Mouse (Mus musculus) Patski (cell line): ENCODE results near the gene Dctn1. TPM values are rescaled to one million over a fixed set of nuclear protein-coding genes. Genes with fewer than 3 reads are reported as not detected.
A peak's percentile ranks its signal among the peaks of the same experiment; 100 is the strongest.

Source experiments
- ATAC-seq: fragments of 100-300 bp; one replicate; pipeline ENCODE4 v1.8.0; 2021
- CTCF ChIA-PET: fragments of 350-600 bp; sonication (Branson Sonifier 250); formaldehyde crosslinking; loops from one replicate; lab custom pipeline; 2022; ENCODE audit warnings: inconsistent platforms; lab: Charles Lee
- POLR2A ChIA-PET: fragments of 350-600 bp; sonication (Branson Sonifier 250); formaldehyde crosslinking; loops from one replicate; lab custom pipeline; 2022; ENCODE audit warnings: antibody characterized with exemption, inconsistent platforms; lab: Charles Lee
- DNase-seq: peaks from one replicate; pipeline ENCODE4 v3.0.0-alpha.2; 2011; ENCODE audit warnings: low read depth, low spot score
- H3K27me3 ChIP-seq: fragments of 371-371 bp; one replicate; pipeline ENCODE4 v1.5.1; 2021
- CTCF ChIP-seq: fragments of 100-300 bp; IDR thresholded peaks from one replicate; pipeline ENCODE4 v1.5.1; 2021
- in situ Hi-C: fragments of 300-500 bp; cut with MboI; formaldehyde crosslinking; loops from 3 replicates; pipeline ENCODE4 v1.11.1; 2018; ENCODE audit warnings: low pct_unique_long_range_greater_than_20kb, mixed read lengths
- polyA plus RNA-seq: library from polyadenylated mRNA; unstranded; gene quantifications from one replicate; pipeline ENCODE4 v1.2.3, GENCODE M21; 2021

Gene Dctn1
- polyA plus RNA-seq, 1 experiment from 2014 or later: 121 TPM

- POLR2A ChIA-PET: interaction anchor here (0.7 to 1.2 kb wide), 2 partner anchors 17 to 58 kb away, joined by 3 read pairs; partner anchors contain the start of gene Pcgf1
- H3K27me3 ChIP-seq: no peaks in the 10 kb centered on the region
- DNase-seq: no peak
- CTCF ChIA-PET: no interaction called here
- in situ Hi-C loops: no loop called here
- TF ChIP-seq CTCF: no peak
- no peak for ATAC-seq
Measured at GRCm38 (mm10) chr6:83135571-83136161, 30.1 kb upstream of the Dctn1 start.

- no peaks in the 10 kb centered on the region for H3K27me3 ChIP-seq
- in situ Hi-C loops: no loop called here
- ATAC-seq (no peak), DNase-seq (no peak)
- CTCF ChIA-PET: interaction anchor here (1.4 kb wide), 1 partner anchor 23 kb away, joined by 3 read pairs; no protein-coding TSS in a partner anchor
- no peak for TF ChIP-seq CTCF
- POLR2A ChIA-PET: interaction anchor here (0.7 to 2.0 kb wide), 9 partner anchors 12 to 59 kb away, joined by 3 to 11 read pairs (median 5); partner anchors contain the start of genes Pcgf1 and Wbp1
Measured at GRCm38 (mm10) chr6:83136291-83136880, 29.3 kb upstream of the Dctn1 start.

GRCm38 (mm10) chr6:83136881-83137575, 28.7 kb upstream of the Dctn1 start:
- in situ Hi-C loops: no loop called here
- DNase-seq (no peak), ATAC-seq (peak; percentile 46)
- H3K27me3 ChIP-seq: no peaks in the 10 kb centered on the region
- POLR2A ChIA-PET: interaction anchor here (0.5 to 2.0 kb wide), 8 partner anchors 11 to 44 kb away, joined by 3 to 11 read pairs (median 6); partner anchors contain the start of gene Wbp1
- TF ChIP-seq CTCF: no peak
- CTCF ChIA-PET: interaction anchor here (1.3 to 1.4 kb wide), 2 partner anchors 14 to 22 kb away, joined by 3 read pairs; no protein-coding TSS in a partner anchor

- ChIA-PET CTCF (interaction anchor here (1.3 to 1.4 kb wide), 2 partner anchors 14 to 21 kb away, joined by 3 read pairs; no protein-coding TSS in a partner anchor), POLR2A (interaction anchor here (0.5 to 2.0 kb wide), 7 partner anchors 11 to 23 kb away, joined by 4 to 11 read pairs (median 6); partner anchors contain the start of gene Wbp1)
- DNase-seq: no peak
- peak; percentile 66 for ATAC-seq
- no peak for TF ChIP-seq CTCF
- no peaks in the 10 kb centered on the region for H3K27me3 ChIP-seq
- in situ Hi-C loops: no loop called here
Measured at GRCm38 (mm10) chr6:83137576-83137950, 28.2 kb upstream of the Dctn1 start.

- DNase-seq: no peak
- TF ChIP-seq CTCF: no peak
Measured at GRCm38 (mm10) chr6:83138056-83138455, 27.7 kb upstream of the Dctn1 start.

GRCm38 (mm10) chr6:83140044-83140443, 25.7 kb upstream of the Dctn1 start:
- H3K27me3 ChIP-seq: no peaks in the 10 kb centered on the region
- TF ChIP-seq CTCF: no peak
- ChIA-PET CTCF (no interaction called here), POLR2A (no interaction called here)
- in situ Hi-C loops: no loop called here
- no peak for ATAC-seq
- DNase-seq: no peak

More at GRCm38 (mm10) chr6:83138056-83138455, 27.7 kb upstream of the Dctn1 start:
- CTCF ChIA-PET: interaction anchor here (1.3 to 1.4 kb wide), 2 partner anchors 15 to 21 kb away, joined by 3 read pairs; no protein-coding TSS in a partner anchor
- in situ Hi-C loops: no loop called here
- no peaks in the 10 kb centered on the region for H3K27me3 ChIP-seq
- POLR2A ChIA-PET: interaction anchor here (1.5 to 2.0 kb wide), 4 partner anchors 10 to 18 kb away, joined by 5 to 11 read pairs (median 6); partner anchors contain the start of gene Wbp1
- ATAC-seq: peak; percentile 19

GRCm38 (mm10) chr6:83141636-83142035, 24.1 kb upstream of the Dctn1 start:
- TF ChIP-seq CTCF: no peak
- ATAC-seq (no peak), DNase-seq (no peak)
- ChIA-PET POLR2A (interaction anchor here (0.7 kb wide), 1 partner anchor 82 kb away, joined by 3 read pairs; no protein-coding TSS in a partner anchor), CTCF (interaction anchor here (1.0 kb wide), 1 partner anchor 24 kb away, joined by 3 read pairs; the partner anchor contains the start of gene Dctn1)
- in situ Hi-C loops: no loop called here
- no peaks in the 10 kb centered on the region for H3K27me3 ChIP-seq

GRCm38 (mm10) chr6:83142211-83142731, 23.4 kb upstream of the Dctn1 start:
- ChIA-PET POLR2A (interaction anchor here (0.7 kb wide), 1 partner anchor 82 kb away, joined by 3 read pairs; no protein-coding TSS in a partner anchor), CTCF (interaction anchor here (1.0 kb wide), 1 partner anchor 23 kb away, joined by 3 read pairs; the partner anchor contains the start of gene Dctn1)
- no peaks in the 10 kb centered on the region for H3K27me3 ChIP-seq
- ATAC-seq (no peak), DNase-seq (no peak)
- in situ Hi-C loops: no loop called here
- no peak for TF ChIP-seq CTCF

- POLR2A ChIA-PET: no interaction called here
- ATAC-seq (no peak), DNase-seq (no peak)
- no peaks in the 10 kb centered on the region for H3K27me3 ChIP-seq
- in situ Hi-C loops: no loop called here
- CTCF ChIA-PET: no interaction called here
- TF ChIP-seq CTCF: no peak
Measured at GRCm38 (mm10) chr6:83142886-83143285, 22.8 kb upstream of the Dctn1 start.
